Mouse (Mus musculus) forebrain, embryonic 16.5 days (tissue): ENCODE measurements around the gene St6galnac3. TPM values are rescaled to one million over a fixed set of nuclear protein-coding genes. Genes with fewer than 3 reads are reported as not detected.

Source experiments
- ATAC-seq: fragments of 200-750 bp; cut with Nextera tagmentation; 2 replicates; pipeline ENCODE4 v1.8.0; 2017; ENCODE audit warnings: mild to moderate bottlenecking, moderate library complexity
- H3K27ac ChIP-seq: fragments of 300-500 bp; sonication (generic); 2 replicates; pipeline ENCODE4 v1.5.1; 2014; ENCODE audit warnings: low read length, control low read depth
- H3K27me3 ChIP-seq: fragments of 300-500 bp; sonication (generic); replicated peaks from 2 replicates; pipeline ENCODE4 v1.6.1; 2014; ENCODE audit warnings: low read length; ENCODE audit not compliant: control insufficient read depth, insufficient read depth
- H3K36me3 ChIP-seq: fragments of 300-500 bp; sonication (generic); 2 replicates; pipeline ENCODE4 v1.6.1; 2014; ENCODE audit not compliant: control insufficient read depth, insufficient read depth
- H3K4me1 ChIP-seq: fragments of 300-500 bp; sonication (generic); replicated peaks from 2 replicates; pipeline ENCODE4 v1.6.1; 2014; ENCODE audit warnings: low read length; ENCODE audit not compliant: control insufficient read depth, insufficient read depth
- H3K4me2 ChIP-seq: fragments of 300-500 bp; sonication (generic); 2 replicates; pipeline ENCODE4 v1.6.1; 2014; ENCODE audit warnings: mild to moderate bottlenecking, low read length, control low read depth
- H3K4me3 ChIP-seq: fragments of 300-500 bp; sonication (generic); replicated peaks from 2 replicates; pipeline ENCODE4 v1.5.1; 2014; ENCODE audit warnings: mild to moderate bottlenecking, low read length, control low read depth
- H3K9ac ChIP-seq: fragments of 300-500 bp; sonication (generic); replicated peaks from 2 replicates; pipeline ENCODE4 v1.6.1; 2014; ENCODE audit warnings: low read depth, low read length, control low read depth
- H3K9me3 ChIP-seq: fragments of 300-500 bp; sonication (generic); 2 replicates; pipeline ENCODE4 v1.6.1; 2016; ENCODE audit warnings: low read length; ENCODE audit not compliant: control insufficient read depth
- WGBS: fragments of 180-500 bp; shearing (Covaris S2); extraction: QIAGEN DNeasy Blood & Tissue Kit; methylation state at CpG from one replicate; pipeline ENCODE4 v1.1.7; 2014; 5-methylcytosine and 5-hydroxymethylcytosine counted together
- polyA plus RNA-seq: library from polyadenylated mRNA; unstranded; fragments of >200 nt; fragmentation: Nextera tagmentation; extraction: Ambion mirVana; gene quantifications from 2 replicates; pipeline ENCODE4 v1.2.1, GENCODE M21; 2015

The St6galnac3 gene
- polyA plus RNA-seq, 1 experiment from 2014 or later: 23.5 TPM

- Histone ChIP-seq H3K4me2 (no peak overlapping the region), H3K4me3 (no peak overlapping the region), H3K27ac (no peak overlapping the region), H3K36me3 (no peaks in the 10 kb centered on the region), H3K9me3 (no peaks in the 10 kb centered on the region), H3K9ac (no peak overlapping the region), H3K4me1 (peaks cover 17% of the 10 kb centered on the region), H3K27me3 (no peaks in the 10 kb centered on the region)
- WGBS: 59% methylated on average over 16 of the region's 16 CpGs
- ATAC-seq: 0 out of 2 replicates have a peak, but pooled peaks have one; percentile 31
Observed at GRCm38 (mm10) chr3:153736756-153737280, 11.8 kb upstream of the St6galnac3 start.

- no peak overlapping the region for H3K4me2 ChIP-seq
- H3K4me3 ChIP-seq: no peak overlapping the region
- no peak; the same call in 1 of the 2 replicates for ATAC-seq
- no peaks in the 10 kb centered on the region for H3K27me3 ChIP-seq
- H3K9ac ChIP-seq: no peak overlapping the region
- 64% methylated on average over 13 of the region's 13 CpGs for WGBS
- no peak overlapping the region for H3K27ac ChIP-seq
- H3K9me3 ChIP-seq: no peaks in the 10 kb centered on the region
- no peaks in the 10 kb centered on the region for H3K36me3 ChIP-seq
- H3K4me1 ChIP-seq: peaks cover 17% of the 10 kb centered on the region
Observed at GRCm38 (mm10) chr3:153735796-153736549, 11.0 kb upstream of the St6galnac3 start.

GRCm38 (mm10) chr3:153734741-153735140, 9.8 kb upstream of the St6galnac3 start:
- H3K9me3 ChIP-seq: no peaks in the 10 kb centered on the region
- no peaks in the 10 kb centered on the region for H3K36me3 ChIP-seq
- no peak overlapping the region for H3K27ac ChIP-seq
- ATAC-seq: peak; percentile 47
- no peaks in the 10 kb centered on the region for H3K27me3 ChIP-seq
- H3K9ac ChIP-seq: no peak overlapping the region
- peaks cover 17% of the 10 kb centered on the region for H3K4me1 ChIP-seq
- H3K4me3 ChIP-seq: no peak overlapping the region
- WGBS: 37% methylated on average over 10 of the region's 10 CpGs
- H3K4me2 ChIP-seq: no peak overlapping the region

- Histone ChIP-seq H3K9me3 (no peaks in the 10 kb centered on the region), H3K27me3 (no peaks in the 10 kb centered on the region), H3K27ac (no peak overlapping the region), H3K36me3 (no peaks in the 10 kb centered on the region), H3K4me3 (no peak overlapping the region), H3K4me1 (peaks cover 16% of the 10 kb centered on the region), H3K9ac (no peak overlapping the region), H3K4me2 (no peak overlapping the region)
- no peak for ATAC-seq
- WGBS: 90% methylated on average over 4 of the region's 4 CpGs
Observed at GRCm38 (mm10) chr3:153733364-153734159, 8.6 kb upstream of the St6galnac3 start.

GRCm38 (mm10) chr3:153732749-153733148, 7.8 kb upstream of the St6galnac3 start:
- Histone ChIP-seq H3K9me3 (no peaks in the 10 kb centered on the region), H3K4me2 (no peak overlapping the region), H3K36me3 (no peaks in the 10 kb centered on the region), H3K4me1 (peaks cover 13% of the 10 kb centered on the region), H3K9ac (no peak overlapping the region), H3K27me3 (no peaks in the 10 kb centered on the region), H3K4me3 (no peak overlapping the region), H3K27ac (no peak overlapping the region)
- no peak for ATAC-seq
- 58% methylated on average over 6 of the region's 6 CpGs for WGBS

- Histone ChIP-seq H3K4me2 (no peak overlapping the region), H3K36me3 (no peaks in the 10 kb centered on the region), H3K4me1 (peaks cover 13% of the 10 kb centered on the region), H3K27me3 (no peaks in the 10 kb centered on the region), H3K27ac (no peak overlapping the region), H3K9me3 (no peaks in the 10 kb centered on the region), H3K9ac (no peak overlapping the region), H3K4me3 (no peak overlapping the region)
- ATAC-seq: no peak
- 47% methylated on average over 6 of the region's 6 CpGs for WGBS
Observed at GRCm38 (mm10) chr3:153732035-153732434, 7.1 kb upstream of the St6galnac3 start.

- ATAC-seq: no peak
- Histone ChIP-seq H3K27ac (no peak overlapping the region), H3K4me2 (no peak overlapping the region), H3K9ac (no peak overlapping the region), H3K27me3 (no peaks in the 10 kb centered on the region), H3K4me3 (no peak overlapping the region), H3K9me3 (no peaks in the 10 kb centered on the region), H3K4me1 (peaks cover 18% of the 10 kb centered on the region), H3K36me3 (no peaks in the 10 kb centered on the region)
Observed at GRCm38 (mm10) chr3:153728577-153728976, 3.6 kb upstream of the St6galnac3 start.

GRCm38 (mm10) chr3:153723467-153724079, 1.4 kb downstream of the St6galnac3 start:
- no peak overlapping the region for H3K9ac ChIP-seq
- no peaks in the 10 kb centered on the region for H3K9me3 ChIP-seq
- H3K4me1 ChIP-seq: peaks cover 17% of the 10 kb centered on the region
- peak overlapping the region; percentile 88 for H3K4me3 ChIP-seq
- 81% methylated on average over 9 of the region's 9 CpGs for WGBS
- peak overlapping the region; percentile 85 for H3K4me2 ChIP-seq
- H3K27me3 ChIP-seq: no peaks in the 10 kb centered on the region
- no peak overlapping the region for H3K27ac ChIP-seq
- ATAC-seq: no peak
- H3K36me3 ChIP-seq: no peaks in the 10 kb centered on the region

GRCm38 (mm10) chr3:153721525-153721924, 3.4 kb downstream of the St6galnac3 start:
- Histone ChIP-seq H3K36me3 (no peaks in the 10 kb centered on the region), H3K4me1 (peaks cover 17% of the 10 kb centered on the region), H3K27ac (no peak overlapping the region), H3K9me3 (no peaks in the 10 kb centered on the region), H3K4me2 (no peak overlapping the region), H3K27me3 (no peaks in the 10 kb centered on the region), H3K9ac (no peak overlapping the region), H3K4me3 (no peak overlapping the region)
- 82% methylated on average over 16 of the region's 16 CpGs for WGBS
- ATAC-seq: no peak
